Comparison of ENCODE assay signal across 8 mouse cellular contexts in genomic region chr9:25151611-25152241, GRCm38 (mm10). TPM values are rescaled to one million over a fixed set of nuclear protein-coding genes. Genes with fewer than 3 reads are reported as not detected.
A peak's percentile ranks its signal among the peaks of the same experiment; 100 is the strongest.
DNase-seq lines count a peak whose midpoint lies in the region; ATAC-seq and TF ChIP-seq lines count a peak whose summit lies in the region.

TSS of gene Herpud2 (minus strand) at chr9:25151820.

- intact Hi-C loops in left cerebral cortex, postnatal 10 days (cut with DNase I): loop anchor here (5.0 kb wide), 1 partner anchor 151 kb away; no protein-coding TSS in a partner anchor

- DNase-seq in gastrocnemius, postnatal 10 days: peak; percentile 93
- DNase-seq in left cerebral cortex, postnatal 10 days (ENCODE audit: extremely low spot score in 1 of 2, low spot score in 2 of 2): peak; percentile 88 to 96
- DNase-seq in right cerebral cortex, postnatal 25 days: peak; percentile 92
- peak; percentile 92 to 93 for DNase-seq in urinary bladder, postnatal 4 days (ENCODE audit: low spot score in 2 of 2)

- TF ChIP-seq CTCF in cortical plate, adult 2 months (IDR thresholded peaks at IDR 0.05; ENCODE audit: extremely low read depth, insufficient read depth, low read length): no peak

- peak; percentile 91 for TF ChIP-seq POLR2A in cortical plate, adult 2 months (IDR thresholded peaks at IDR 0.05; ENCODE audit: extremely low read depth, insufficient read depth, low read length)

- H3K4me1 ChIP-seq in cortical plate, adult 2 months (ENCODE audit: control insufficient read depth, insufficient read depth, low read length): peaks cover 4% of the 10 kb centered on the region; the same call in 1 of the 2 replicates

- peak; percentile 90 for ATAC-seq in activated CD4-positive, CD25-positive, alpha-beta regulatory T cell, adult 4 months
- ATAC-seq in inflammation-experienced regulatory T-cells, adult 6 months: peak; percentile 85
- ATAC-seq in megakaryocyte-erythroid progenitor cell, adult 5-6 weeks (replicated peaks; ENCODE audit: low FRiP score, low TSS enrichment, poor library complexity, severe bottlenecking): peak; percentile 88

- H3K27ac ChIP-seq in cortical plate, adult 2 months (ENCODE audit: insufficient read depth, low read length): peak within 1 kb of the TSS; percentile 99

- peak within 1 kb of the TSS; percentile 41 for H3K4me3 ChIP-seq in cortical plate, adult 2 months (ENCODE audit: insufficient read depth, low read length)

RNA-seq across cellular contexts. Expression of gene Herpud2, which starts in this region (rescaled TPM):
- 10 to 100 TPM; 10.6 to 16.8 TPM for polyA plus RNA-seq in activated CD4-positive, CD25-positive, alpha-beta regulatory T cell, adult 4 months (2017; shearing (Covaris generic))
- polyA plus RNA-seq in cortical plate, adult 2 months (2012; rRNA removed): 37.8 and 42.3 TPM in 2 replicates
- total RNA-seq in gastrocnemius, postnatal 10 days (2021): 10 to 100 TPM; 41.8 to 45.3 TPM
- 10 to 100 TPM; 12.1 to 15.7 (median 14.6) TPM for polyA plus RNA-seq in inflammation-experienced regulatory T-cells, adult 6 months (2017; shearing (Covaris generic))
- total RNA-seq in left cerebral cortex, postnatal 10 days (2021): 10 to 100 TPM; 48.7 to 49.7 TPM
- 26.4 and 28.0 TPM in 2 replicates for total RNA-seq in megakaryocyte-erythroid progenitor cell, adult 5-6 weeks (2014; fragmentation: Nextera tagmentation)
- total RNA-seq in megakaryocyte-erythroid progenitor cell, adult 5-6 weeks (2017): 12.6 and 13.9 TPM in 2 replicates

Comparison
In these comparisons a context has a peak if more than half of its experiments do, and no peak if none do; other contexts are left out.
1. Peak in every context shown above with its lines: DNase-seq, ATAC-seq, H3K4me3 ChIP-seq and H3K27ac ChIP-seq.